Mouse (Mus musculus) ES-Bruce4 (cell line): ENCODE results near the gene Gpr55.

ENCODE experiments used
- CTCF ChIP-seq: IDR thresholded peaks from one replicate; pipeline ENCODE4 v1.8.1; 2011; ENCODE audit warnings: low read depth, low read length
- EP300 ChIP-seq: IDR thresholded peaks from 2 replicates; pipeline ENCODE4 v1.6.1; 2011; ENCODE audit warnings: low read depth, low read length; ENCODE audit not compliant: insufficient read depth

DNA sequence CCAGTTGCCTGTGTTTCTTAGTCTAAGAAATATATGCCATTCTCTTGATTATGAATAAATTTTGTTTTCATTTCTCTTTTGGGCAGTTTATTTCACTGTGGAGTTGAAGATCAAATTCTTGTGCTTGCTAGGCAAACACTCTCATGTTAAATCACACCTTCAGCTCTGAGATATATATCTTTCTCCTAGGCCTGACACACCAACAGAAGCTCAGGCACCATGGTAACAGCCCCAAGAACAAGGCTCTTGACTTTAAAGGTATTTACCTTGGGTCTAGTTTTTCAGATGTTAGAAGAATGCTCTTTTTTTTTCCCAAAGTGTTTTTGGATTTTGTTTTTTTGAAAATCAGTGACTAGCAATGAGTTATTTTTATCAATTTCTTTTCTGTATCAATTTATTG, 44.9 kb downstream of the Gpr55 start:
- TF ChIP-seq CTCF (no peak), EP300 (no peak)
